Mouse (Mus musculus): Measurements from ENCODE around the gene Met. TPM values are rescaled to one million over a fixed set of nuclear protein-coding genes. Genes with fewer than 3 reads are reported as not detected.

Gene Met
- polyA plus RNA-seq, 1 experiment from 2014 or later = 9.3 TPM

DNA sequence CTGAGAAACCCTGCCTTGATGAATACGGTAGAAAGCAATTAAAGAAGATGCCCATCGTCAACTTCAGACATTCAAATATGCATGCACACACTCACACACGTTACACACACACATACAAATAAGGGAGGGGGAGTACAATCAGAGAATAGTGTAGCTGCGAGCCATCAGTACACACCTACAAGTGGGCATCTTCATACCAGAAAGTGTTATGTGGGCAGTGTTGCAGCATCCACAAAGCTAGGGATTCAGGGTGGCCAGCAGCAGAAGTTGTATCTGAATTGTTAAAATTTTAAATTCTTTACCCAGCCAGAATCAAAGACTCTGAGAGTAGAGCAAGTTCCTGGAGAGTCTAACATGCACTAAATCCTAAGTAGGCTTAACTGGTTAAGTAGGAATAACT, 157.2 kb downstream of the Met start:
- no peaks in the 10 kb centered on the region for H3K36me3 ChIP-seq (ENCODE audit: insufficient read depth, low read length)
- no peaks in the 10 kb centered on the region for H3K9me3 ChIP-seq (ENCODE audit: low read length)
- no peaks in the 10 kb centered on the region for H3K27me3 ChIP-seq (replicated peaks; ENCODE audit: insufficient read depth, low read length)
- no peak overlapping the region for H3K4me2 ChIP-seq (replicated peaks; ENCODE audit: low read depth, low read length)
- H3K27ac ChIP-seq (ENCODE audit: low read length) = no peak overlapping the region
- ATAC-seq = no peak
- TF ChIP-seq CTCF (IDR thresholded peaks at IDR 0.05) (no peak), EP300 (IDR thresholded peaks at IDR 0.05) (no peak)
- H3K4me1 ChIP-seq (ENCODE audit: insufficient read depth, low read depth, low read length) = no peaks in the 10 kb centered on the region
- WGBS = 81% methylated on average over 4 of the region's 4 CpGs
- DNase-seq (ENCODE audit: low spot score) = no peak
- H3K9ac ChIP-seq (replicated peaks; ENCODE audit: low read depth) = no peak overlapping the region
- no peak overlapping the region for H3K4me3 ChIP-seq (ENCODE audit: low read depth, low read length)

DNA sequence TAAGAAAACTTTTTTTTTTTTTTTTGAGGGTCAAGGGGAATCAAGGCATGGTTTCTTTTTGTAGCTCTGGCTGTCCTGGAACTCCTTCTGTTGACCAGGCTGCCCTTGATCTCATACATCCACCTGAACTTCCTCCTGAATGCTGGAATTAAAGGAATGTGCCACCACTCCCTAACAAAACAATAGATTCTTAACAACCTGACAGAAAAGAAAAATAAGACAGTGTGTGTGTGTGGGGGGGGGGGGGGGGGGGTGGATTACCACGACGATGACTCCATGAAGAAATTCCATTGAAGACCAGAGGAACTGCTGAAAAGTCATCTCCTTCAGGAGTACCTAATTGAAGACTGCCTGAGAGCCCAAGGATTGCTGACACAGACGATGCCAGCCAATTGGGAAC, 157.8 kb downstream of the Met start:
- no peaks in the 10 kb centered on the region for H3K4me1 ChIP-seq (ENCODE audit: insufficient read depth, low read depth, low read length)
- H3K9me3 ChIP-seq (ENCODE audit: low read length) = no peaks in the 10 kb centered on the region
- TF ChIP-seq CTCF (IDR thresholded peaks at IDR 0.05) = no peak
- no peaks in the 10 kb centered on the region for H3K27me3 ChIP-seq (replicated peaks; ENCODE audit: insufficient read depth, low read length)
- no peak for ATAC-seq
- no peak overlapping the region for H3K27ac ChIP-seq (ENCODE audit: low read length)
- WGBS = 49% methylated on average over 3 of the region's 3 CpGs
- DNase-seq (ENCODE audit: low spot score) = no peak
- H3K36me3 ChIP-seq (ENCODE audit: insufficient read depth, low read length) = no peaks in the 10 kb centered on the region
- H3K4me2 ChIP-seq (replicated peaks; ENCODE audit: low read depth, low read length) = no peak overlapping the region
- H3K9ac ChIP-seq (replicated peaks; ENCODE audit: low read depth) = no peak overlapping the region
- no peak overlapping the region for H3K4me3 ChIP-seq (ENCODE audit: low read depth, low read length)

Other genes starting within 250 kb of the Met start
- gene Cav2, start 182.6 kb upstream of the Met start, polyA plus RNA-seq (2015; fragmentation: Nextera tagmentation; extraction: Ambion mirVana) = 318 and 355 TPM in 2 replicates
- 1,087 and 1,202 TPM in 2 replicates for gene Cav1, start 157.5 kb upstream of the Met start, polyA plus RNA-seq (2015; fragmentation: Nextera tagmentation; extraction: Ambion mirVana)
- 198 and 202 TPM in 2 replicates for gene Capza2, start 172.4 kb downstream of the Met start, polyA plus RNA-seq (2015; fragmentation: Nextera tagmentation; extraction: Ambion mirVana)
- 23.7 and 24.5 TPM in 2 replicates for gene St7, start 229.1 kb downstream of the Met start, polyA plus RNA-seq (2015; fragmentation: Nextera tagmentation; extraction: Ambion mirVana)

Data from lung, postnatal 0 days (tissue).